Mouse (Mus musculus) lung, embryonic 14.5 days (tissue): ENCODE measurements around the gene Rictor. TPM values are rescaled to one million over a fixed set of nuclear protein-coding genes. Genes with fewer than 3 reads are reported as not detected.
"Not testable (repeated sequence)": the region's sequence is repeated elsewhere in the genome, so short reads cannot be mapped to it uniquely, and the experiment has no call there.

Experiments used
- ATAC-seq: fragments of 200-750 bp; cut with Nextera tagmentation; 2 replicates; pipeline ENCODE4 v1.8.0; 2017; ENCODE audit warnings: mild to moderate bottlenecking, moderate TSS enrichment, moderate library complexity; ENCODE audit not compliant: insufficient read depth
- DNase-seq: peaks from one replicate; pipeline ENCODE4 v3.0.0-alpha.2; 2015
- H3K27ac ChIP-seq: fragments of 300-500 bp; sonication (generic); 2 replicates; pipeline ENCODE4 v1.5.1; 2014; ENCODE audit warnings: low read depth, mild to moderate bottlenecking, moderate library complexity
- H3K27me3 ChIP-seq: fragments of 300-500 bp; sonication (generic); 2 replicates; pipeline ENCODE4 v1.6.1; 2014; ENCODE audit warnings: low read length, control low read depth; ENCODE audit not compliant: insufficient read depth
- H3K36me3 ChIP-seq: fragments of 300-500 bp; sonication (generic); 2 replicates; pipeline ENCODE4 v1.6.1; 2014; ENCODE audit warnings: control low read depth; ENCODE audit not compliant: insufficient read depth
- H3K4me1 ChIP-seq: fragments of 300-500 bp; sonication (generic); 2 replicates; pipeline ENCODE4 v1.6.1; 2014; ENCODE audit warnings: antibody characterized with exemption, control low read depth; ENCODE audit not compliant: insufficient read depth
- H3K4me2 ChIP-seq: fragments of 300-500 bp; sonication (generic); 2 replicates; pipeline ENCODE4 v1.6.1; 2014; ENCODE audit warnings: mild to moderate bottlenecking
- H3K4me3 ChIP-seq: fragments of 300-500 bp; sonication (generic); 2 replicates; pipeline ENCODE4 v1.5.1; 2014; ENCODE audit warnings: low read depth, low read length
- H3K9ac ChIP-seq: fragments of 300-500 bp; sonication (generic); 2 replicates; pipeline ENCODE4 v1.6.1; 2014
- H3K9me3 ChIP-seq: fragments of 300-500 bp; sonication (generic); 2 replicates; pipeline ENCODE4 v1.6.1; 2016; ENCODE audit warnings: low read depth, low read length, control low read depth
- CTCF ChIP-seq: IDR thresholded peaks from 2 replicates; pipeline ENCODE4 v1.5.1; 2016; ENCODE audit warnings: antibody characterized with exemption, low read depth
- WGBS: fragments of 180-500 bp; shearing (Covaris S2); extraction: QIAGEN DNeasy Blood & Tissue Kit; methylation state at CpG from one replicate; pipeline ENCODE4 v1.1.7; 2014; 5-methylcytosine and 5-hydroxymethylcytosine counted together
- polyA plus RNA-seq: library from polyadenylated mRNA; unstranded; fragments of >200 nt; fragmentation: Nextera tagmentation; extraction: Ambion mirVana; gene quantifications from 2 replicates; pipeline ENCODE4 v1.2.1, GENCODE M21; 2014

Gene Rictor
- polyA plus RNA-seq, 1 experiment from 2014 or later: 42.9 TPM

DNA sequence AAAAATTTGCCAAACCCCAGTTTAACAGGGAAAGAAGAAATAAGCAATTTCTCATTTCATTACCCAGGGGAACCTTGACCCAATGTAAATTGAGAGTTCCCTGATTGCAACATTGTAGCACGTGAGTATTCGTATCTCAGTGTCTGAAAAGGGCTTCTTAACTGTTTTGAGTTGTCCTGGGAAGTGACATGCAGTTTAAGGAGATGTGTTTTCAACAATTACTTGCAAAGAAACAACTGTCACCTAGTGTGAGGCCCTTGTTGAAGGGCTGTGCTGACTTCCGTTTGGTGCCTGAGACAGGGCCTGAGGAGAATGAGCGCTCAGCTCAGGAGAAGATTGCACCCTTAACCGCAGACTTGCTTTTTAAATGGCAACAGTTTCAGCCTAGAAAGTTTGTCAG lies 24.9 kb downstream of the Rictor start:
- Histone ChIP-seq H3K9me3 (no peaks in the 10 kb centered on the region), H3K36me3 (no peaks in the 10 kb centered on the region), H3K4me2 (no peak overlapping the region), H3K27ac (no peak overlapping the region), H3K27me3 (no peaks in the 10 kb centered on the region), H3K4me1 (no peaks in the 10 kb centered on the region), H3K9ac (no peak overlapping the region), H3K4me3 (no peak overlapping the region)
- WGBS: 71% methylated on average over 5 of the region's 5 CpGs
- DNase-seq: no peak
- TF ChIP-seq CTCF: no peak
- no peak for ATAC-seq

DNA sequence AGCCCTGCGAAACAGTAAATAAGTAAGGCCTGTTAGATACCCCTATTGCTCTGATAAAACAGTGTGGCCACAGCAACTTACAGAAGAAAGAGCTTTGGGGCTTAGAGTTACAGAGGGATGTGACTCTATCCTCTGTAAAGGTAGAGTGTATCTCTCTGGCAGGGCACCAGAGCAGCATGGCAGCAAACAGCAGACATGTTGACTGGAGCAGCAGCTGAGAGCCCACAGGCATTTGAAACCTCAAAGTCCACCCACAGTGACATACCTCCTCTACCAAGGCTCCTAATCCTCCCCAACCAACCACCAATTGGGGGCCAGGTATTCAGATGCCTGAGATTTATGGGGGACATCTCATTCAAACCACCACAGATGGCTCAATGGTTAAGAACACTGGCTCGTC lies 31.0 kb downstream of the Rictor start:
- H3K9ac ChIP-seq: no peak overlapping the region
- no peak for ATAC-seq
- H3K27ac ChIP-seq: no peak overlapping the region
- no peak overlapping the region for H3K4me3 ChIP-seq
- H3K27me3 ChIP-seq: no peaks in the 10 kb centered on the region
- H3K36me3 ChIP-seq: peaks cover 6% of the 10 kb centered on the region; the same call in 1 of the 2 replicates
- H3K4me1 ChIP-seq: no peaks in the 10 kb centered on the region
- H3K4me2 ChIP-seq: no peak overlapping the region
- no peak for TF ChIP-seq CTCF
- DNase-seq: no peak
- no peaks in the 10 kb centered on the region for H3K9me3 ChIP-seq
- WGBS: 97% methylated on average over 2 of the region's 2 CpGs

- ATAC-seq (no peak; the same call in 1 of the 2 replicates), DNase-seq (no peak)
- Histone ChIP-seq H3K4me1 (no peaks in the 10 kb centered on the region), H3K36me3 (peaks cover 11% of the 10 kb centered on the region; the same call in 1 of the 2 replicates), H3K4me3 (no peak overlapping the region), H3K9me3 (no peaks in the 10 kb centered on the region), H3K27ac (no peak overlapping the region), H3K27me3 (no peaks in the 10 kb centered on the region), H3K9ac (no peak overlapping the region), H3K4me2 (no peak overlapping the region)
- WGBS: 43% methylated on average over 13 of the region's 13 CpGs
- TF ChIP-seq CTCF: no peak
Measured at GRCm38 (mm10) chr15:6742337-6743025, 34.3 kb downstream of the Rictor start.

GRCm38 (mm10) chr15:6743723-6744122 lies 35.5 kb downstream of the Rictor start:
- H3K27me3 ChIP-seq: no peaks in the 10 kb centered on the region
- TF ChIP-seq CTCF: no peak
- ATAC-seq (no peak), DNase-seq (no peak)
- 17% methylated on average over 8 of the region's 8 CpGs for WGBS
- H3K4me2 ChIP-seq: no peak overlapping the region
- H3K9me3 ChIP-seq: no peaks in the 10 kb centered on the region
- no peak overlapping the region for H3K9ac ChIP-seq
- peaks cover 14% of the 10 kb centered on the region; the same call in 1 of the 2 replicates for H3K36me3 ChIP-seq
- no peak overlapping the region for H3K4me3 ChIP-seq
- H3K4me1 ChIP-seq: no peaks in the 10 kb centered on the region
- no peak overlapping the region for H3K27ac ChIP-seq

DNA sequence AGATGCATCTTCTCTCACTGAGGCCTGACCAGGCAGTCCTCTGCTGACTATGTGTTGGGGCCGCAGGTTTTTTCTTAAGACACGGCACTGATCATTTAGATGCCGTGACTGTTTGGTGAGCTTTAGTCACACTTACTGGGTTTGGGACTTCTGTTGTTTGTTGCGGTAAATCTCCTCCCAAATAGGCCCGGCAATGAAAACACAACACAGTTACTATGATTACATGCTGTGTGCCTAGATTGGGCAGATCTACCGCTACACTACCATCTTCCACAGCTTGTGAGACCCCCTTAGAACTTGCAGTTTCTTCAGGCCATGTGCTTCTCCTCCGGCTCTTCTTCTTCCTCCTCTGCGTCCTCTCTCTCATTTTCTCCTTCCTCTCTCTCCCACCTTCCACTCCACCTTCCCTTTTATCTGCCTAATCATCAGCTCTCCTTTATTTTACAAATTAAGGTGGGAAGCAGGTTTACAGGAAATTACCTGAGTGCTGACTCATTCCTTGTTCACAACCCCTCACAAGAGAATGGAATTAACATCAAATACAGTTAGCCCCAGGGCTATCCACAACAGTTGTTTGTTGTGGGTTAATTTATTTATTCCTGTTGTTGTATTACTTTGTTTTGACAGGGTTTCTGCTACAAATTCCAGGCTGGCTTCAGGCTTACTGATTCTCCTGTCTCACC lies 38.3 kb downstream of the Rictor start:
- H3K27me3 ChIP-seq, DNase-seq, H3K9me3 ChIP-seq, H3K9ac ChIP-seq, H3K4me3 ChIP-seq, H3K4me1 ChIP-seq, H3K4me2 ChIP-seq, ATAC-seq, H3K27ac ChIP-seq: not testable (repeated sequence)
- WGBS: 75% methylated on average over 8 of the region's 8 CpGs
- H3K36me3 ChIP-seq: peaks cover 13% of the 10 kb centered on the region; the same call in 1 of the 2 replicates

DNA sequence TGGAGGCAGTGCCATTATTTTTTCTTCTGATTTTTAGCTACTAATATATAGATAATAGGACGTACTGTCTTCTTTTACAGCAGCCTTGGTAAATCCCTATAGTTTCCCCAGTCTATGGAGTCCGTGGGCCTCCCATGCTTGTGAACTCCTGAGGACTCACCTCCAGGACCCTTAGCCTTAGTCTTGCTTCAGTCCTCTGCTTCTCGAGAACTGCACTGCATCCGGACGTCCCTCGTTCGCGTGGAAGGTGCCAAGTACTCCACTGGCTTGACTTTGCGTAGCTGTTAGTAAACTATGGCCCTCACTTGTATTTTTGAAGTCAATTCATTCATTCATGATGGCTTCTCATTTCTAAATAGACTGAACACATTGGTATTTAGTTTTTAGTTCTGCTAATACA lies 38.8 kb downstream of the Rictor start:
- no peak overlapping the region for H3K4me3 ChIP-seq
- H3K9ac ChIP-seq: no peak overlapping the region
- no peak overlapping the region for H3K4me2 ChIP-seq
- H3K4me1 ChIP-seq: no peaks in the 10 kb centered on the region
- no peak for ATAC-seq
- 87% methylated on average over 9 of the region's 9 CpGs for WGBS
- no peak overlapping the region for H3K27ac ChIP-seq
- TF ChIP-seq CTCF: no peak
- no peaks in the 10 kb centered on the region for H3K9me3 ChIP-seq
- H3K27me3 ChIP-seq: no peaks in the 10 kb centered on the region
- H3K36me3 ChIP-seq: peaks cover 13% of the 10 kb centered on the region; the same call in 1 of the 2 replicates
- no peak for DNase-seq

DNA sequence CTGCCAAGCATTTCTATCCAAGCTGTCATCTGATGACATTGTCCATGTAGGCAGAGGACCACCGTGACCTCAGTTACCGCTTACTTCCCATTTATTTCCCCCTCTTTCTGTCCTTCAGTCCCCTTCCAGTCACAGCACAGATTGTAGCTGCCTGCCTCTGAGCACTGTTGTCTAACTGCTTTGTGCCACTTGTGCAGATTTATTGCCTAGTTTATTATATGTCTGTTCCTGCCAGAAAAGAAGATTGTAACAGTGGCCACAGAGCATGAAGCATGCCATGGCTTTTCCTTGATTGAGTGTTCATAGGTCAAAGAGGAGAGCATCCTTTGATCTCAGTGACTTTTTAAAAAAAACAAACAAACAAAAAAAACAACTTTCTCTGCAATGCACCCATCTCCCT lies 46.2 kb downstream of the Rictor start:
- Histone ChIP-seq H3K36me3 (peaks cover 29% of the 10 kb centered on the region), H3K27me3 (no peaks in the 10 kb centered on the region), H3K4me1 (no peaks in the 10 kb centered on the region), H3K27ac (no peak overlapping the region), H3K4me2 (no peak overlapping the region), H3K9me3 (no peaks in the 10 kb centered on the region), H3K9ac (no peak overlapping the region), H3K4me3 (no peak overlapping the region)
- no peak for TF ChIP-seq CTCF
- no peak for ATAC-seq
- WGBS: 89% methylated on average over 2 of the region's 2 CpGs
- DNase-seq: no peak
